Mouse (Mus musculus): ENCODE measurements around the gene Adgrl2.
A peak's percentile ranks its signal among the peaks of the same experiment; 100 is the strongest.

Adgrl2 gene

DNA sequence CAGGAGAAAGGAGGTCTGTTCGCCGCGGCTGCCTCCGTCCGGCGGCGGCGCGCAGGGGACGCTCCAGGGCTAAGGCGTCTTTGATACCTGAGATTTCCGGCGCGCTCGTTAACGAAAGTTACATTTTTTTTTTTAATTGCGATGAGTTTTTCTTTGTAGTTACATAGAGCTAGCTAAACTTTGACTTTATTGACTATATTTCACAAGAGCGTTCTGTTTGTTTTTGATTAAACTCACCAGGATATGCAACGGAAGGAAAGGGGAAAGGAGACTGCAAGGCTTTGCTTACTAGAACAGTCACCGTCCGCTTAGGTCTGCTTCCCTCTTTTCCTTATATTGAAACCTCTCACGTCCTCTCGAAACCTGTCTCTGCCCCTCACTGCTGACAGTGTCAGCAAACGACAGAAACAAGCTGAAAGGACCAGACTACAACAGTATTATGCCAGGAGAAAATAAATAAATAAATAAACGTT is at the start of gene Adgrl2:
TSS of gene Adgrl2 (minus strand) at position 25 of the 473 bp plus-strand sequence.
- no peak for DNase-seq

DNA sequence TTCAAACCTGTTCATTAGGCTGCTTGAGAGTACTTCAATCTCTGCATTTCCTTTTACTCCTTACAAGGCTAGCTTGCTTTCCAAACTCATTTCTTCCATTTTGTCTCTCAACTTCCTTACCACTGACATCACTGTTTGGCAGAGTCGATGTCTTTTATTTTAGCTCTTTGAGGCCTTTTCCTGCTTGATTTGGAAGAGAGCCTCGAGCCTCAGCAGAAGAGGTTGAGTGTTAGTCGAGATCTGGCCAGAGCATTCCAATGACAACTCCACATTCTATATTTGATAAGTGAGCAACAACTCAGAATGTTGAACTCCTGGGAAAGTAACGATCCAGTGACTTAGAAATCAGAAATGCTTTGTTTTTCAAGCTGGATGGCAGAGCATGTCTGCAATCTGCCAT is 48.4 kb upstream of the Adgrl2 start:
- no peak for DNase-seq

DNA sequence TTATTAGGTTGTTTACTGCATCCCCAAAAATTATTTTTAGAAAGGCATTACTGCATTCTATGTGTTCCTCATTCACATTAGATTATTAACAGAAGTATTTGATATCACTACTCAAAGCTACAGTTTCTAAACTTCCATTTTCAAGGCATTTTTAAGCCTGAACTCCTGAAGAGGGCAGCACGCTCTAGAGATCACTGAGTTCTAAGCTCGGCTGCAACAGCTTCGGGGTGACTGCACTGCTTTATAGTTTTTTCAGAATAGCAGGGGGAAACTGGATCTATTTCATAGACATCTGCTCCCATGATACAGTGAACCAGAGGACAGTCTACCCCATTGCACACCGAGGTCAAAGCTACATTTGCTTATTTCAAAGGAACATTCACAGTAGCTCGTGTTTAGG is 29.6 kb upstream of the Adgrl2 start:
- DNase-seq: no peak

DNA sequence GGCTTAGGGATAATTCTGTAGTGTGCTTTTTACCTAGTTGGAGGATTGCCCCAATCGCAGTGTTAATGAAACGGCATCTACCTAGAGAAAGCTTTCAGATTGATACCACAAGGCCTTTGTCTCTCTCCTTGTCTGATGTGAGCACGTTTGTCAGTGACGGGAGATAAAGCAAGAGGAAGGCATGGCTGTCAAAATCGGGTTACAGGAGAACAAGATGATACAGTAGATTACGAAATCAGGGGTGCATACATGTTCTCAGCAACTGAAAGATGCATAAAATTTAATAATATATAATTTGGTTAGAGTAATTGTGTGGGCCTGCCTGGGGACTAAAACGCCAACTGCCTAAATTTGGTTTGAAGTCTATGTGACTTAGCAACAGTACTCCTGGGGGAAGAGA is 19.0 kb upstream of the Adgrl2 start:
- DNase-seq: no peak

DNA sequence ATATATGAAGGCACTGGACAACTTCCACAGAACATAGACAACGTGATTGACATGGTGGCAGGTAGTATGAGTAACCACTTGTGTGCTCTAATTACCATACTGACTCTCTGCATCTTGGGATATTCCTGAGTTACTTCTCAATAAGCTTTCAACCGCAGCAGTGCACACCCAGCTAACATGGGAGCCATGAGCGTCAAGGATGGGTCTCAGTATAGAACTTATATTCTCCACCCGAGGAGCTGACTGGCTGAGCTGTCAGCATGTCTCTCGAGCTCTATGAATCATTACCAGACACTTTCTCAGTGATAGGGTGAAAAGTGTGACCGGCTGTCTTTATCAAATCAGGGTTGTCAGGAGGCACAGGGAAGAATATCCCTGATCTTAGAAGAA is 18.3 kb upstream of the Adgrl2 start:
- DNase-seq: no peak

DNA sequence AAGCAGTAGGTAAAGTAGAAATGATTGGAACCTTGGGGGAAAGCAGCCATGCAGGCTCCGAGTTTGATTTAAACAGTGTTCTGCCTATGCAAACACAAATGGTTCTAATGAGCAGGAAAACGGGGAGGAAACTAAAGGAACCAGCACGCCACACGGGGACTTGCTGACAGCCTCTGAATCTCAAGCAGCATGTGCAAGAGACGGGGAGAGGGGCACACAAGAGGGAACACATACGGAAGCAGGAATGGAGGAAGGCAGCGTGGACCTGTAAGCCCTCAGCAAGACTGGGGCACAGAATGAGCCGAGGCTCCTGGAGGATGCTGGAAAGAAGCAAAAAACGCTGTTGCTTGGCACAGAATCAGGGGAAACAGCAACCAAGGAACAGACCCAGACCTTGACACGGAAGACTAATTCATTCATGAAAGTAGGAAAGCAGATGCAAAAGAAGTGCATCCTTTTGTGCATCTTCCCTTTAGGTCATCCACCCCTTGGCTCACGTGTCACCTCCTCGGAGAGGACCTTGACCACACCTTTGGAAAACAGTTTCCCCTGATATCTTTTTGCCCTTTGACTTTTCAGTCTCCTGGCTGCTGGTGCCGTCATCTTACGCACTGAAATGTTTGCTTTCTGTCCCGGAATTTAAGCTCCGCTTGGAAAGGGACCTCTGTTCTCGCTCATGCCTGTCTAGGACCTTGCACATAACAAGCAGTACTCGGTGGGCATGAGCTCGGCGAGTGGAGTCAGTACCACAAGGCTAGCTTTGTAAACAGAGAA is 17.7 kb upstream of the Adgrl2 start:
- peak; percentile 12 for DNase-seq

DNA sequence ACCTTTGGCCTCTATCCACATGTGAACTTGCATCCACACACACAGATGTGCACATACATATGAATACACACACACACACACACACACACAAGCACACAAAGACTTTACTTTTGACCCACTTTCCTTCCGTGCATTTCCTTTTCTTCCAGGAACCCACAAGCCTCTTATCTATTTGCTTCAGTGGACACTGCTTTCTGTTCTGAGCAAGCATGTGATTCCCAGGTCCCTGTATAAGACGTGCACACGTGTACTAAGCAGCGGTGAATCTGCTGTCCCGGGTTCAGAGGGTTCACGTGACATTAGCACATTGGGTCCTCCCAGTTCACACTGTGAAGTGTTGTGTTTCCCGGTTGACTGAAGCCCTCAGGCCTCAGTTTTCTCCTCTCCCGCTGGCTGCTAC is 11.0 kb upstream of the Adgrl2 start:
- no peak for DNase-seq

DNA sequence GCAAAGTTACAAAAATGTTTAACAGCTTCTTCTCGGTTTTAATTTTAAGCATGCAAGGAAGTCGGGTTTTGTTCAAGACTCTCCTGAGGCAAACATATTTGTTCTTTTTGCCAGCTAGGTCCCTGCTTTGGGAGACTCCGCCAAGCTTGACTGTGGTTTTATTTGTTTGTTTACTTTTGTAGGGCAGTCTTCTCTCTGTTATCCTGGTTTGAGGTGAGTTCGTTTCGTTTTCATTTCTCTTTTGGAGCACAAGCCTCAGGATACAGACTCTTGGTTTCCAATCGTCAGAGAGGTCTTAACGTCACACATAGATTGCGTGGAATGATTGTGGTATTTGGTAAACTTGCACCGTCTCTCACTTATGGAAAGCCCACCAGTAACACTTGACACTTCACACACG is 8.3 kb upstream of the Adgrl2 start:
- no peak for DNase-seq

DNA sequence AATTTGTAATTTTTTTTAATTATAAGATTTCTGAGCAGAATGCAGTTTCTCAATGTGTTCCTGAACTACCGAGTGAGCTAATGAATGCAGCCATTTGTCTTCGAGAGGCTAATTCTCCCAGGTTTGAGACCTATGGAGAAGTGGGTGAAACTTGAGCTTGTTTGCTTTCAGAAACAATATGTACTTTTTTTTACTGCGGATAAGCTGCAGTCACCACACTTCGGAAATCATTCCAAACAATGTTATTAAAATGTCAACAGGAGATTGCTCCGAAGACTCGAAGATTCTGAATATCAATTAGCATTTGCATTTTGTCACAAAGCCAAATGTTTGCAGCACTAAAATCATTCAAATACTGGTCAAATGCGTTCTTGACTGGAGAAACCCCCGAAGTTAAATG is 701 bp upstream of the Adgrl2 start:
- no peak for DNase-seq

DNA sequence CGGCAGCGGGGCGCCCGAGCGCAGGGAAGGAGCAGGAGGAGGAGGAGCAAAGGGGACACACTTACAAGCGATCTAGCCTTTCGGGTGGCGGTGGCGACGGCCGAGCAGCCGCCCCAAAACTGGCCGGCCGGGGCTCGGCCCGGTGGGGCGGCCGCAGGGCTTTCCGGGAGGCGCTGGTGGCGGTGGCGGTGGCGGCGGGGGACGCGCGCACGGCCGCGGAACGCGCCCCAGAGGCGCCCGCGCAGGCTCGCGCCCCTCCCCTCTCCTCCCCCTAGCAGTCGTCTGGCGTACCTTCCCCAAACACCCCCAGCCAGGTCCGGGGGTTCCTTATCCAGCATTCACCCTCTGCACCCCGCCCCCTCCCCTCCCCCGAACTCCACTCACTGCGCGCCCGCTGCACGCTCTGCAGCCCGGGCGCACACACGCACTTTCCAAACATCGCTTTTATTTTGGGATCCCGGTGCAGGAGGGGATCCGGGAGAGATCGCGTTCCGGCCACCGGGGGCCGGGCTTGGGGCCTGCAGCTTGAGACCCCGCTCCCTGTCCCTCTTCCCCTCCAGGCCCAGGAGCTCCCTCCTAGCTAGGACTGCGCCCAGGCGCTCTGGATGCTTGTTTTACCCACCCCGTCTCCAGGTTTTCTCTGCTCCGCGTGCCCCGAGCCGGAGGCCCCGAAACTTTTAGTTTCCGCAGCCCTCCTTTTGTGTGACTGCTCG is 381 bp downstream of the Adgrl2 start:
- peak; percentile 44 for DNase-seq

DNA sequence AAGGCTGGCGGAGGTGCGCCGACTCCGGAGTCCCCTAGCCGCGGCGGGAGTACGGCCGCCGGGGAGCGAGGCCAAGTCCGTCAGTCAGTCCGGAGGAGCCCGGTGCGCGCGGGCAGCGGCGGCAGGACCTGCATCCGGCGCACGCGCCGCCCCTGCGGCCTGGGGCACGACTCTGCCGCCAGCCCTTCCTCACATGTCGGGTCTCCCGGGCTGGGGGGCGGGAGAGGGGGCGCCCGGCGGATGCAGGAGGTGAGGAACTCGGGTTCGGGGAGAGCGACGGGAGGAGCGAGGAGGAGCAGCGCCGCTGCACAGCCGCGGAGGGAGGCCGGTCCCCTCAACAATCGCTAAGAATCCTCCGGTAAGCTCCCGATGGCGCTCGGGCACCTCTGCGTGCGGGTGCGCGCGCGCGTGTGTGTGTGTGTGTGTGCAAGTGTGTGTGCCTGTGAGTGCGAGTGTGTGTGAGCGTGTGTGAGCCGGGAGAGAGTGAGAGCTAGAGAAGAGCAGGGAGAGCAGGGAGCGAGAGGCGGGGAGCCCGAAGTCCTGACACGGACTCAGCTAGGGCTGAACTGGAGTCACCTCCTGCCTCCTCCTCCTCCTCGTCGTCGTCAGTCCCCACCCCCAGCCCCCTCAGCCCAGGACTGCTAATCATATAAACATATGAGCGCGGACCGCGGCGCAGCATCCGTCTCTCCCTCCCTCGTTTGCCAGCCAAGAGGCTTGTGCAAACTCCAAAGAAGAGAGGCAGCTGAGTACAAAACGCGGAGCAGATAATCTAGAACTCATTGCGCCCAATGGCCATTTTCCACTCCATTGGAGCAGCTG is 1.1 kb downstream of the Adgrl2 start:
- peak; percentile 79 for DNase-seq

DNA sequence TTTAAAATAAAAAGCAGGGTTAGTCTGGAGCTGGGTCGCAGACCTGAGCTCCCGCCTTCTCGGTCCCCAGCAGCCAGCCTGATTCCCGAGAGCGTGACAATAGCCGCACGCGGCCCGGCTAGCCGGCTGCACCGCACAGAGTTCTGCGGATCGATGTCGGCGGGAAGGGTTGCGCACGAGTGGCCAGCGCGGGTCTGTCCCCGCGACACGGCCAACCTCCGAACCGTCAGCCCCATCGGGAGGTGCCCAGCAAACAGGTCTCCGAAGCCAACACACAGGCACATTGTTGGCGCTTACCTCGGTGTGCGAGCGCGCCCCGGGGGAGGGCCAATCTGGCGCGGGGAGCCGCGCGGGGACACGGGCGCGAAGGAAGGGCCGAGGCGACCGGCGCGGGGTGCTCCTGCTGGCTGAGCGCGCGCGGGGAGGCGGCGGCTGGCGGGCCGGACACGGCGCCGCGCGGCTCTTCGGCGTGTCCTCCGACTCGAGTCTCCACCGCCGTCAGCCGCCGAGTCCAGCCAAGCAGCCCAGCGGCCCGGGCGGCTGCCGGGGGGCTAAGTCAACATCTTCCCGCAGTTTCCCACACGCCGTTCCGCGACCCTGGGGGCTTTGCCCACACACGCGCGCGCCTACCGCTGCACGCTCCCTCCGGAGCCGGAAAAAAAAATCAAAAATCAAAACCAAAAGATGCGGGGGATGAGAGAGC is 1.9 kb downstream of the Adgrl2 start:
- DNase-seq: peak; percentile 37

DNA sequence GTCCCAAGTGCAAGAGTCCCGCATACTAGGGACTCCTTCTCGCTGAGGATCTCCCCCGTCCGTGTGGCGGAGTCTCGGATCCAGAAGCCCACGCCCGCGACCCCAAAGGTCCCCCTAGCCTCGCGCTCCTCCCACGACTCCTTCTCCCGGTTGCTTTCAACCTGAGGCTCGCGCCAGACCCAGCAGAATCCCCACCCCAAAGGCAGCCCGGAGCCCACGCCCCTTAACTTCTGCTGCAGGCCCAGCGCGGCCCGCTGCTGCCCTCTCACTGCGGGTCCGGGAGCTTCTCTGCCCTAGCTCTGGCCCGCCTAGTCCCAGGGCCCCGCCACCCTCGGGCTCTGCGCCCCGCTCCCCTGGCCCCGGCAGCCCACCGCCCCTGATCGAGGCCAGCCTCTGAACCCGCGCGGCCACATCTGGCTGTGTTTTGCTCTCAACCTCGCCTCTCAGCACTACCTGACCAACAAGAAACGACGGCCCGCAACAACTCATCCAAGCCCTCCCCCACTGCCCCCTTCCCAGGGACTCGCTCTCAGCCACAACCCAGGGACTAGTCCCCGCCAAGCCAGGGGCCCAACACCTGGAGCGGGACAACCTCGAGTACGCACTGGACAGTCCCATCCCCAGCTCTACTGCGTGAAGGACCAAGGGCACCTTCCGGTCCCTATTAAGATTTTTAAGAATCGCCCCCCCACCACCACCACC is 2.6 kb downstream of the Adgrl2 start:
- peak; percentile 72 for DNase-seq

DNA sequence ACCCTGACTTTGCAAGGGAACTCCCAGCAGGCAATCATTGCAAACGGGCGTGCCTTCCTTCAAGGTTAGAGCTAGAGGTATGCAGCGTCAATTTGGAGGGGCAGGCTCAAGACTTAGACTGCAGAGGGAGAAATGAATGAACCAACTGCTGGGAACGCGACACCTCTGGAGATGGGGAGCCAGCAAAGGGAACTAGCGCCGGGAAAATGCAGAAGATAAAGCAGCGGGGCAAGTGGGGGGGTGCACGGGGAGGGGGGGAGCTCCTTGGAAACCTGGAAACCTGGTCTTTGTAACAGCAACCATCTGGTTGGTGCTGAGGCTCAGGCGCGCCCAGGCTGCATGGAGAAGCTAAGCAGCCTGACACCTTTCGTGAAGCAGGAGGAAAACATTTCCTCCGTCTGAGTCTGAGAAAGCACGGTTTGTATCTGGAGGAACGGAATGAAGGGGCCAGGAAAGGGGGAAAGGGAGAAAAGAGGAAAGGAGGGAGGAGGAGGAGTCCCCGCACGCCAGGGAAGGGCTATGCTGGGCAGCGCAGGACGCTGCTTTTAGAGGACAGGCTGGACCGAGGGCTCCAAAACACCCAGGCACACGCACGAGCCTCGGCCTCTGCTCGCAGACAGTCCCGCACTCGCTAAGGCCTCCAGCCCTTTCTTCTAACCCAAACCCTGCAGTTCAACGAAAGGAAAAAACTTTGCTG is 3.3 kb downstream of the Adgrl2 start:
- DNase-seq: no peak

DNA sequence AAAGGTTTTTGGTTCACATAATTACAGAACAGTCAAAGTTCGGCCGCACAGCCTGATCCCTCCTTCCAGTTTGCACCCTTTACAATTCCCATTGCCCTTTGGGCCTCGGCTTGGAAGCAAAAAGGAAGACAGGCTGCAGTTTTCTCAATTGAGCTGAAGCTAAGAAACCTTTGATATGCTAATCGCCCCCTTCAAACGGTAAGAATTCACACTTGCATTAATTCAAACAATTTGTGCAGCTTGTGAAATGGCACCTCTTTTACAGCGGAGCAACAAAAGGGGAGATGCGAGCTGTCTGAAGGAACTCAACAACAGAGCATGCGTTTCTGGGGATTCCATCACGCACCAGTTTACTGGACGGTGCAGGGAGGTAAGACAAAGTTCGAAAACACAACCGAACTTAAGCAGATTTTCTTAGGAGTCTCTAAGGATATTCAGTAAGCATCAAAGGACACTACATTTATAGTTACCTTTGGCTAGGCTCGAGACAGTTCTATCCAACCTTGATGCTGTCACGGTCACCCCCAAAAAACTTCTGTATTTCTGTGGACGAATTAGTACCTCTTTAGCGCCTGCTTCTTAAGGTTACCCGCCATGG is 4.0 kb downstream of the Adgrl2 start:
- no peak for DNase-seq

DNA sequence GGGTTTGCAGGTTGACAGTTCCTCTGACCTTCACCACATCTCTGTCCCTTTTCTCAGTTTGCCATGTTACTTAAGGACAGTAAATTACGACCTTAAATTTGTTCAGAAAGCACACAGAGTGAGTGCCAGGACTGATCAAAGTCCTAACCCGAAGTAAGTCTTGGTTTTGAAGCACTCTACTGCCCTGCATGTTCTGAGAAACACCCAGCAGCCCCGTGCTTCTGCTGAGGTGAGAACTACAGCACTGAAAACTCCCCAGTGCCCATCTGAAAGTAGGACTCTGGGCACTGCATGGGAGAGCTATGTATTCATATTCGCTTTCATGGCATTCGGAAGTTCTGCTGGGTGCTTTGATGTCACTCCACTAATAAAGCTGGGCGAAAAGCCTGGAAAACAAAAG is 6.0 kb downstream of the Adgrl2 start:
- no peak for DNase-seq

DNA sequence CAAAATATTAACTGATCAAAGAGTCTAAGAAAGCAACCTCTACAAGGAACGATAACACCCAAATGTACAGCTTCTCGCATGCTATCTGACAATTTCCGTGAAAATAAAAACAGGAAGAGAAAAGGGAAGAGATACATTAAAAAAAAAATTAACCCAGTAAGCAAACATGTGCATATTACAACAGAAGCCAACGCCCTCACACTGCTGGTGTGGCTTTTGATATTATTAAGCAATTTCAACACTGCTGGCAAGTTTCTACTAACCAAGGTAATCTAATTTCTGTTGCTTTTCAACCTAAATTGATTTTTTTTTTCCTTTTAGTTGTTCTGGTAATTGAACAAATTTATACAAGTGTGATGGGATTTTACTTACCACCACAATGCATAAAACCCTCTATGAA is 8.0 kb downstream of the Adgrl2 start:
- DNase-seq: no peak

DNA sequence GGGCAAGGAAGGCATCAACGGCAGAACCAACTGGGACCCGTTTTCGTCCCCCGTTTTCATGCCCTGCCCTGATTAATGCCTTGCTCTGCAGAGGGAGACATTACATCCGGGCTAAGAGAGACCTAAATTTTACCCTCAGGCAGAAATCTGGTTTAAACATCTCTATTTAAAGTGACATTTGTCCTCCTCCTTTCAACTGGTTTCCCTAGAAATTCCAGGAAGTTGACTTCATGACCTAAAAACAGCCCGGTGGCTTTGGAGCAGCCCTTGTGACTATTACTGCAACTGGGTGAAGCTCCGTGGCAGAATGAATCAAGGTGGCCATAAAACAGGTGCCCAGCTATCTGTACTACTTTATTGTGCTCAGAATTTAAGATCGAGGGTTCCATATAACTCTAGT is 8.6 kb downstream of the Adgrl2 start:
- DNase-seq: no peak

DNA sequence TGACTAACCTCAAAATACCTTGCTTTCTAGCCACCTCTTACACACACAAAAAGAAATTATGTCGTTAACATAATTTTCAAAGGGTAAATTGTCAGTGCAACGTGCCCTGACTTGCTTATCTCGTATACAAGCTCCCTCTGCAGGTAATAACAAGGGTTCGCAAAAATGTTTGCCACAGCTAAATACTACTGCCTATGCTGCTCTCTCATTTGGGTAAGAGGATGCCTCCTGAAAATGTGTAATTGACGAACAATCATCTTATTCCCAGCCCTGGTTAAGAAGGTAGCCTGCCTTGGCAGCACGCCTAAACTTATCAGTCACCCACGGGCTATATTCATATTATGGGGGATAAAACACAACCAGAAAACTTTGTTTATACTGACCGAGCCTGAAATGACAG is 11.8 kb downstream of the Adgrl2 start:
- DNase-seq: no peak

DNA sequence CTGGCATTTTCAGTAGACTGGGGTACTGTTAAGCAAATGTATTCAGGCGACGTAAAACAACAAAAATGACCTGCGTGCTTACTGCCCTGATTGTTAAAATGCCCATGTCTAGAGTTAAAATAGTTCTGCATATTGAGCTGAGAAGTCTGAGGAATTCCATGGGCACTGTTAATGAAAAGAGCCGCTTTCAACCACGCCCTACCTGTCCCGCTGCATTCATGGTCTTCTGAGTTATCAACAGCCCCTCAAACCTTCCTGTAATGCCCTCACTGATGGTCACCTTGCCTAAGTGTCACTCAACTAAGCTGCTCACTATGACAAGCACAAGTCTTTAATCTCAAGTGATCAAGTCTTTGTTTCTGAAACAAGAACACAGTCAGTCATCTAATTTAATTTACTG is 12.5 kb downstream of the Adgrl2 start:
- no peak for DNase-seq

DNA sequence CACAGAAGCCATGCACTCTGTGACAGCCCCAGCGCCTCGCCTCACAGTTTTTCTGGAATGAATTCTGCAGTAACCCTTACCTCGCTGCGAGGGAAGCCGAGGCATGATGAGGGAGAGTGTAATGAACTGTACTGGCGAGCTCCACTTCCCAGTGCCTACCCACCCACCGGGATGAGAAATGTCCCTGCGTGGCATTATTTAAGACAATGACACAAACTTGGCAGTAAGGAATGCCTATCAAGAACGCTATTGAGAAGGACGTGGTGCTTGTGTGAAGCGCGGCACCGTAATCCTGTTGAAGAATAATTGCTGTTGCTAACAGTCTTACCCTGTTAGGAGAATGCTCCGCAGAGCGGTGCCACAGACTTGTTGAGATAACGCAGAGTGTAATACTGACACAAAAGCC is 13.2 kb downstream of the Adgrl2 start:
- DNase-seq: no peak

Data from right cerebral cortex, adult 18-20 months (tissue).